Comparison of ENCODE assay signal across 8 mouse cellular contexts in the genomic region with DNA sequence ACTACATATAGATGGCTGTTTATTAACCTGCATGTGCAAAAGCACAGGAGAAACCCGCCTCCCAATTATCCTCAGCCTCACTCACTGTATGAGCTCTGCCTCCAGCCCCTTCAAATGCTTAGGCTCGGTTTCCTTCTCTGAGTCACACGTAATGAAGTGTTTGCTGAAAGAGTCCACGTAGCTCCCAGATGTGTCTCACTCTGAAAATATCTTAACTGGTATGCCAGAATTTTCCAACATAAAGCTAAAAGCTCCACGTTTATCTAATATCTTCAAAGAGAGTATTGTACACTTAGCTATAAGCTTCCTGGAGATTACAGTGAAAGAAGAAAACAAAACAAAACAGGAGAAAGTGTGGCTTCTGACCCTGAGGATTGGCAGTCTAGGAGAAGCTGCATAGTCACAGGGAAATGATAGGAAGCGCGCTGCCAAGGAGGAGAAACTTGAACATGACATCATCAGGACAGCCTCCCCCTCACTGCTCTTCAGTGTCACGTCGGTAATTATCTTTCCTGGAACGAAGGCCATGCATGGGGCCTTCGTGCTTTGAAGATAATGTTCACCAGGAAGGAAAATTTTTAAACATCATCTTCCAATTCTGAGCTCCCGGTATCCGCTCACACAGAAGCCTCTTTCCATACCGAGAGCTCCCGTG.
A peak's percentile ranks its signal among the peaks of the same experiment; 100 is the strongest.
DNase-seq lines count a peak whose midpoint lies in the region; ATAC-seq and TF ChIP-seq lines count a peak whose summit lies in the region.

No protein-coding gene starts in this region.

- no peak for TF ChIP-seq POLR2A in olfactory bulb, adult 2 months (IDR thresholded peaks at IDR 0.05; ENCODE audit: insufficient read depth, low read depth, low read length)

- no peak overlapping the region for H3K4me3 ChIP-seq in midbrain, embryonic 15.5 days
- H3K4me3 ChIP-seq in midbrain, embryonic 14.5 days (replicated peaks; ENCODE audit: low read depth, low read length): no peak overlapping the region
- H3K4me3 ChIP-seq in embryonic facial prominence, embryonic 15.5 days (replicated peaks): no peak overlapping the region
- no peak overlapping the region for H3K4me3 ChIP-seq in olfactory bulb, adult 2 months (ENCODE audit: insufficient read depth, low read depth, low read length)

- intact Hi-C loops in heart, postnatal 25 days (cut with DNase I): loop anchor here (10.0 kb wide), 1 partner anchor 160 kb away; the partner anchor contains the start of gene Arhgap28

- TF ChIP-seq CTCF in olfactory bulb, adult 2 months (IDR thresholded peaks at IDR 0.05; ENCODE audit: insufficient read depth, low read depth, low read length): no peak

- no peak for DNase-seq in midbrain, embryonic 14.5 days
- DNase-seq in heart, postnatal 25 days (ENCODE audit: low spot score): peak; percentile 3
- DNase-seq in right cerebral cortex, postnatal 4 days: no peak
- DNase-seq in spleen, adult 12 weeks (ENCODE audit: low spot score): no peak
- no peak for DNase-seq in c-Kit-positive CD71-positive TER-119-positive erythroid progenitor cells, embryonic 14.5 days (ENCODE audit: low spot score)

- peak; percentile 35; the same call in 1 of the 2 replicates for ATAC-seq in midbrain, embryonic 15.5 days (replicated peaks)
- ATAC-seq in midbrain, embryonic 14.5 days (ENCODE audit: low FRiP score, low TSS enrichment): no peak
- ATAC-seq in embryonic facial prominence, embryonic 15.5 days (ENCODE audit: insufficient number of reproducible peaks, low FRiP score, low TSS enrichment, low read depth): 0 out of 2 replicates have a peak, but pooled peaks have one; percentile 39

- H3K27ac ChIP-seq in midbrain, embryonic 15.5 days: no peak overlapping the region
- no peak overlapping the region for H3K27ac ChIP-seq in midbrain, embryonic 14.5 days (replicated peaks; ENCODE audit: low read depth, low read length)
- H3K27ac ChIP-seq in embryonic facial prominence, embryonic 15.5 days (replicated peaks): peak overlapping the region; percentile 63
- H3K27ac ChIP-seq in olfactory bulb, adult 2 months (ENCODE audit: insufficient read depth, low read depth, low read length): 0 out of 2 replicates have a peak overlapping the region, but pooled peaks have one; percentile 29

- WGBS in midbrain, embryonic 15.5 days: 66% methylated on average over 15 of the region's 15 CpGs
- 74% methylated on average over 15 of the region's 15 CpGs for WGBS in midbrain, embryonic 14.5 days
- WGBS in embryonic facial prominence, embryonic 15.5 days: 33% methylated on average over 15 of the region's 15 CpGs
- WGBS in olfactory bulb, adult 2 months: 29% methylated on average over 15 of the region's 15 CpGs

- H3K4me1 ChIP-seq in midbrain, embryonic 15.5 days: no peaks in the 10 kb centered on the region
- no peaks in the 10 kb centered on the region for H3K4me1 ChIP-seq in midbrain, embryonic 14.5 days (ENCODE audit: control insufficient read depth, insufficient read depth, low read length)
- peaks cover 33% of the 10 kb centered on the region for H3K4me1 ChIP-seq in embryonic facial prominence, embryonic 15.5 days
- H3K4me1 ChIP-seq in olfactory bulb, adult 2 months (ENCODE audit: control insufficient read depth, insufficient read depth, low read length): peaks cover 7% of the 10 kb centered on the region

- H3K9ac ChIP-seq in midbrain, embryonic 15.5 days: no peak overlapping the region
- no peak overlapping the region for H3K9ac ChIP-seq in midbrain, embryonic 14.5 days (replicated peaks; ENCODE audit: low read length)
- H3K9ac ChIP-seq in embryonic facial prominence, embryonic 15.5 days: no peak overlapping the region

- no peaks in the 10 kb centered on the region for H3K9me3 ChIP-seq in midbrain, embryonic 15.5 days
- H3K9me3 ChIP-seq in midbrain, embryonic 14.5 days (ENCODE audit: control insufficient read depth, low read length): no peaks in the 10 kb centered on the region
- H3K9me3 ChIP-seq in embryonic facial prominence, embryonic 15.5 days (replicated peaks): no peaks in the 10 kb centered on the region

- H3K36me3 ChIP-seq in midbrain, embryonic 15.5 days (replicated peaks): no peaks in the 10 kb centered on the region
- H3K36me3 ChIP-seq in midbrain, embryonic 14.5 days (ENCODE audit: control insufficient read depth, insufficient read depth, low read length): no peaks in the 10 kb centered on the region
- no peaks in the 10 kb centered on the region for H3K36me3 ChIP-seq in embryonic facial prominence, embryonic 15.5 days

- H3K27me3 ChIP-seq in midbrain, embryonic 15.5 days (replicated peaks): no peaks in the 10 kb centered on the region
- no peaks in the 10 kb centered on the region for H3K27me3 ChIP-seq in midbrain, embryonic 14.5 days (ENCODE audit: control insufficient read depth, insufficient read depth, low read length)
- H3K27me3 ChIP-seq in embryonic facial prominence, embryonic 15.5 days: no peaks in the 10 kb centered on the region

- no peak overlapping the region for H3K4me2 ChIP-seq in midbrain, embryonic 15.5 days
- no peak overlapping the region for H3K4me2 ChIP-seq in midbrain, embryonic 14.5 days (ENCODE audit: low read length)
- H3K4me2 ChIP-seq in embryonic facial prominence, embryonic 15.5 days (replicated peaks): 0 out of 2 replicates have a peak overlapping the region, but pooled peaks have one; percentile 3

Comparison
In these comparisons a context has a peak if more than half of its experiments do, and no peak if none do; other contexts are left out.
1. H3K27ac ChIP-seq: peak in embryonic facial prominence, embryonic 15.5 days (single experiment) and olfactory bulb, adult 2 months (single experiment); none in midbrain, embryonic 15.5 days (single experiment) and midbrain, embryonic 14.5 days (single experiment).